Mouse (Mus musculus) adrenal gland, adult 18-20 months (tissue): Measurements from ENCODE around the gene Ube2b. TPM values are rescaled to one million over a fixed set of nuclear protein-coding genes. Genes with fewer than 3 reads are reported as not detected.

Source experiments
- DNase-seq, 2 experiments: peaks; one replicate each; pipeline ENCODE4 v3.0.0; 2021 to 2022; ENCODE audit warnings: low spot score in 2 of 2
- long read RNA-seq, 2 experiments: library from polyadenylated mRNA; stranded (forward); transcript quantifications; one replicate each; pipeline ENCODE4 v2.0.0; 2021
- total RNA-seq, 2 experiments: library from RNA; stranded (reverse); gene quantifications; 1 replicate in 1 of 2; 2 replicates in 1 of 2; pipeline ENCODE4 v1.2.3; 2021

Ube2b gene
- total RNA-seq: 100 to 1,000 TPM; 154 to 164 TPM
- long read RNA-seq, experiment 1, transcript Ube2b-201 (6 exons, 1,792 nt): major isoform, 78 of 91 reads
- long read RNA-seq, experiment 1, transcript Ube2b-202 (7 exons, 585 nt): minor isoform, 7 of 91 reads
- long read RNA-seq, experiment 1, partial matches to known transcripts: 1 of 91 reads
- long read RNA-seq, experiment 1, other reads (novel, unspliced or antisense): 4 of 91 reads
- long read RNA-seq, experiment 2, transcript Ube2b-202 (7 exons, 585 nt): minor isoform, 7 of 181 reads
- long read RNA-seq, experiment 2, transcript Ube2b-201 (6 exons, 1,792 nt): major isoform, 159 of 181 reads
- long read RNA-seq, experiment 2, partial matches to known transcripts: 1 of 181 reads
- long read RNA-seq, experiment 2, other reads (novel, unspliced or antisense): 11 of 181 reads

- DNase-seq: peak; percentile 90 to 92
Observed at GRCm38 (mm10) chr11:52000290-52000962, at the start of gene Ube2b. TSS of gene Ube2b (minus strand) at chr11:52000762.

- no peak for DNase-seq
Observed at GRCm38 (mm10) chr11:52046446-52047165, 46.0 kb upstream of the Ube2b start.

DNA sequence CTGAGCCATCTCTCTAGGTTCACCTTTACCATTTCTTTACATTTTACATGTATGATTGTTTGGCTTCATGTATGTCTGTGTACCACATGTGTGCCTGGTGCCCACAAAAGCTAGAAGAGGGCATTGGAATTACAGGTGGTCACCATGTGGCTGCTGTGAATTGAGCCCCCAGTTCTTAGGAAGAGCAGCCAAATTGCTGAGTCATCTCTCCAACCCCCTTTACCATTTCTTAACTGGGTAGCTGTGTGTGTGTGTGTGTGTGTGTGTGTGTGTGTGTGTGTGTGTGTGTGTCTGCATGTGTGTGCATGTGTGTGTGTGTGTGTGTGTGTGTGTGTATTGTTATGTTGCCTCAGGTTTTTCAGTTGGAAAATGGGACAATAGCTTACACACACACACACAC is 43.6 kb upstream of the Ube2b start:
- DNase-seq: no peak

GRCm38 (mm10) chr11:52043224-52043623 is 42.7 kb upstream of the Ube2b start:
- DNase-seq: no peak

GRCm38 (mm10) chr11:52037659-52038058 is 37.1 kb upstream of the Ube2b start:
- DNase-seq: no peak

DNA sequence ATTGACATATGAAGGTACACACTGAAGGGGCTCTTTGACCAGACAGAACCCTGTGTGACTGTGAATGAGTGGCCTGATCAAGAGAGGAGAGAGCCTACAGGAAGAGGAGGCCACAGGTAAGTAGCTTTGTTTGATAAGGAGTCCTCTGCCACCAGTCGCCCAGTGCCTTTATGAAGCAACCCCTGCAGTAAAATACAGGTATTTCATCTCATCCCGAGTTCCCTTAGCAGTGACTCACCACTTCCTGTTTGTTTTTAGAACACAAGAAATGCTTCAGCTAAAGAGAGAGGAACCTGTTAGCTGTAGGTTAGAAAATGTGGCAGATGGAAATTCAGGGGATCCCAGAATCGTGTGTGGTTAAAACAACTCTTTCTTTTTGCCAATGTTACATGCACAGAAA is 35.3 kb upstream of the Ube2b start:
- DNase-seq: no peak

DNA sequence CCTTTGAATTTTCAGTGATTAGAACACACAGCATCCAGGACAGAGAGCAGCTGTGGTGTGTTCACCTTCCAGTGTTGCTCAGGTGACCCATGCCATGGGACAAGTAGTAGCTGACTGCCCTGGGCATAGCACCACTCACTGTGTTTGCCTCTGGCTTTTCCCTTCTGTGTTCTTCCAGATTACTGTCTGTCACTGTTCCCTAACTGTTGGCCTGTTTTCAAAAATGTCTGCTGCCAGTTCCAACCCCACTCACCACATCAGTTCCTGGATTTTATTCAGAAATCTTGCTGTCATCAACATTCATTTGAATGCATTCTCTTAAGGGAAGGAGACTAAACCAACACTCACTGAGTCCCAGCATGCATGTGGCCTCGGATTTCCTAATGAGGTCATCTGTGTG is 33.4 kb upstream of the Ube2b start:
- DNase-seq: no peak

DNA sequence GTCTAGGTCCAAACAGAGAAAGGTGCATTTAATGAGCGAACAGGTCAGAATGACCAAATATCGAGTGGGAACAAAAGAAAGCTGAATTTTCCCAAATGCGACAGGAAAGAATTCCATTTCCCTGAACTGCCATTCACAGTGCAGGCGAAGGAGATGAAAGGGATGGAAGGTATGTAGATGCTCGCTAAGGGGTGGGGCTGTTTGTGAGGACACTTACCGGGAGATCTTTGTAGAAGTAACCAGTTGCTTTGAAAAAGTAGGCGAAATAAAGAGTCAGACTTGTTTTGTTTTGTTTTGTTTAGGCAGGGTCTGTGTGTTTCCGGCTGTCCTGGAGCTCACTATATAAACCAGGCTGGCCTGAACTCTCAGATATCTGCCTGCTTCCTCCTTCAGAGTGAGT is 31.8 kb upstream of the Ube2b start:
- no peak for DNase-seq

- DNase-seq: no peak
Observed at GRCm38 (mm10) chr11:52018217-52018616, 17.7 kb upstream of the Ube2b start.

GRCm38 (mm10) chr11:52011541-52011940 is 11.0 kb upstream of the Ube2b start:
- no peak for DNase-seq

DNA sequence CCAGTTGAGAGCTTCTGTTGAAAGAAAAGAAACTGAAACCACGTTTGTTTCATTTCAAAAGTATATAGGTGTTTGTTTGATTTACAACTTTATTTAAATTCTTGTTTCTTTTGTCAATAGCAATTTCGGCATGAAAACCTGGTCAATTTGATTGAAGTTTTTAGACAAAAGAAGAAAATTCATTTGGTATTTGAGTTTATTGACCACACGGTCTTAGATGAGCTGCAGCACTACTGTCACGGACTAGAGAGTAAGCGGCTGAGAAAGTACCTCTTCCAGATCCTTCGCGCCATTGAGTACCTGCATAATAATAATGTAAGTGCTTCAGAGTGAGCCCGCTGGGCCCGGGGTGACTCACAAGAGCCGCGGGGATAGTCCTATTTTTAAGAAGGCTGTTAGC is 10.4 kb upstream of the Ube2b start:
- no peak for DNase-seq

DNA sequence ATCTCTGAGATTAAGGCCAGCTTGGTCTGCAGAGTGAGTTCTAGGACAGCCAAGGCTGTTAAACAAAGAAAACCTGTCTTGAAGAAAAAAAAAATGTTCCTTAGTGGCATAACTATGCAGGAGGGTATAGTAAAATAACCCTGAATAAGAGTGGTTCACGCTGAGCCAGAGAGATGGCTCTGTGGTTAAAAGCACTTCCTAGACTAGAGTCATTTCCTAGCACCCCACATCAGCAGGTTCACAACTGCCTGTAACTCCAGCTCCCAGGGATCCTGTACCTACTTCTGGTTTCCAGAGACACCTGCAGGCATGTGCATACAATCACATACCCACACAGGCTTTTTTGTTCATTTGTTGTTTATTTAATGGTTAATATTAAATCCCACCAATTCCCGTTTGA is 5.0 kb upstream of the Ube2b start:
- no peak for DNase-seq

GRCm38 (mm10) chr11:52003772-52004528 is 3.4 kb upstream of the Ube2b start, which contains the start of gene Cdkl3:
TSS of gene Cdkl3 (plus strand) at chr11:52004221.
- peak; percentile 89 for DNase-seq

DNA sequence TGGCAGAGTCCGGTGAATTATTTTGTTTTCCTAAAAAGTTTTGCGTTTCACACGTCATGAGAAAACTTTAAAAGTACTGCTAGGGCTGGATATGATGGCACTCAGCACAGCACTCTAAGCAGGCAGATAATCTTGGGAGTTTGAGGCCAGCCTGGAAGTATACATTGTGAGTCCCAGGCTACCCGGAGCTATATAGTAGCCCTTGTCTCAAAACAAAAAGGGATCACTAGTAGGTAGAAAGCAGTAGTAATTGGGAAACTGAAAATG is 2.9 kb upstream of the Ube2b start:
- peak in 1 of 2 experiments; percentile 24 for DNase-seq

DNA sequence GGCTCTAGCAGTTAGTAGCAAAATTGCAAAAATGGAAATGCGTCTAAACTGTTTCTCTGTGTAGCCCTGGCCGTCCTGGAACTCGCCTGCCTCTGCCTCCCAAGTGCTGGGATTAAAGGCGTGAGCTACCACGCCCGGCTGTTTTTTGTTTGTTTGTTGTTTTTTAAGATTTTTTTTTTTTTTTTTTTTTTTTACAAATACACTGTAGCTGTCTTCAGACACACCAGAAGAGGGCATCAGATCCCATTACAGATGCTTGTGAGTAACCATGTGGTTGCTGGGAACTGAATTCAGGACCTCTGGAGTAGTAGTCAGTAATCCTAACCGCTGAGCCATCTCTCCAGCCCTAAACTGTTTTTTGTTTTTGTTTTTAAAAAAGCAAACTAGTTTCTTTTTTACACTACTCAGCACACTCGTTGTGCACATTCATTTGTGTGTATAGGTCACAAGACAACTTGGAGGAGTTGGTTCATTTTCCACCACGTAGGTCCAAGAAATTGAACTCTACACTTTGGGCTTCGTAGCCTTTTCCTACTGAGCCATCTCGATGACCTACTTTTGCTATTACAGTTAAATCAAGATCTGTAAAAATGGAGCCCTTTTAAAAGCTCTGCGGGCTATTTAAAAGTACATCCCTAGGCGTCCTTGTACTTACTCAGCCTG is 2.4 kb upstream of the Ube2b start:
- DNase-seq: no peak

- DNase-seq: no peak
Observed at GRCm38 (mm10) chr11:52001861-52002260, 1.3 kb upstream of the Ube2b start.

DNA sequence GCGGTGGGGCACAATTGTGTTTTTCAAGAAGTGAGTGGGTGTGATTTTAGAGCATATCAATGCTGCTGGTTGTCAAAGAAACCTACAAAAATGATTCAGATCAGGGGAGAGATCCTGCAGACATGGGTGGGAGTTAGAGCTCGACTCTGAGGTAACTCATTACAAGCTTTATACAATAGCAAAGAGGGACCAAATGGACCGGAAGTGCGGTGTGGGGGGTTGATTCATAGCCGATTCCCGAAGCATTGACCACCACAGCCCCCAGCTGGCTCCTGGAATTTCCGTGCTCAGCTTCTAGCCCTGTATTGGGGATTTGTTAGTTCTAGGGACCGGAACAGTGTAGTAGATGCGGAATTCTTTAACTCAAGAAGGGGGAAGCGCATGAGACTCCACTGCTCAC is 779 bp upstream of the Ube2b start:
- no peak for DNase-seq

DNA sequence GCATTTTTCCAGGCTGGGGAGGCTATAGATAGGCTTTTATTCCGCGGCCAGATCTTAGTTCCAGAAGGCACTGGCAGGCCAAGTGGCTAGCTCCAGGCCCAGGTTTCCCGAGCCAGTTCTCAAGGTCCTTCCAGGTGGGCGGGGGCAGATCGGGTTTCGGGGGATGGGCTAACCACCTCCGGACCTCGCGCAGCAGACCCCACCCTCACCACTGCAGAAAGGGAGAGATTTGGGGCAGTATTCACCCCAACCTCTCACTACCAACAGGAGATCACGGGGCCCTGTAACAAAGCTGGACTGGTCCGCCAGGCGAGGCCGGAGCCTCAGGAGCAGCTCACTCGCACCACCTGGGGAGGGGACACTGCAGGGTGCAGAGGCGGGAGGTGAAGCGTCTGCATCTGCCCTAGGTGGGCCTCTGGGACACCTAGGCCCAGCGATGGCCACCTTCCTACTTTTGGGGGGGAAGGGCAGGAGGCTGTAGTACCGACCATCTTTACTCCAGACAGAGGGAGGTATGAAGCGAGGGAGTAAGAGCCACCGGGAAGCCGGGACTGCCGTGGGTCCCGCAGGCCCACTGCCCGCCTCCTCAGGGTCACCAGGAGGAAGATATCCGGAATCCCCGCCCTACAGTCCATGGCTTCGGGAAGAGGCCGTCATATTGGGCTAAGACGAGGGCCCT is 812 bp downstream of the Ube2b start:
- peak; percentile 48 to 53 for DNase-seq

DNA sequence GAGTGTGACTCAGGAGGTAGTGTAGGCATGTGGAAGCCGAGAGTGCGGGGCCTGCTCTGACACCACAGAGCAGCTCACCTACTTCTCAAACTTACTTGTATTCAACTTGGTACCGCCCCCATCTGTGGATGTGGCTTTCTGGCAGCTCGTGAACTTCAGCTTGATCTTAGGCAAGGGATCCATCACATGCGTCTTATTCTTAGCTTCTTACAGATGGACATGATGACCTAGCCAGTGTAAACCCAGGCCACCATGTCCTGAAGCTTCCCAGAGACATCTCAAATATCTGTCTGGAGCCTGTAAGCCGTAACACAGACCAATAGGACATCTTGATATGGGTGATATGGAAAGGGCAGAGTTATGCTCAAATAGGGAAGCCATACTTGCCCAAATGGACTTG is 28.9 kb downstream of the Ube2b start:
- no peak for DNase-seq

GRCm38 (mm10) chr11:51969511-51969910 is 31.1 kb downstream of the Ube2b start:
- no peak for DNase-seq
